ENCODE assay signal across 24 mouse cellular contexts in genomic region chr7:91849364-91849763, GRCm38 (mm10).
"Had no signal": no experiment of that assay in that cellular context is flagged by ENCODE, and none has a peak within 500 bp of the region (broad histone marks: within the 10 kb centered on the region; RNA-seq: fewer than 3 reads in every experiment).

No protein-coding gene starts in this region.

- H3K27ac ChIP-seq: gastrocnemius, adult 2 months; heart, adult 2 months; hindbrain, embryonic 10.5 days; hindbrain, embryonic 12.5 days; hindbrain, embryonic 14.5 days; intestine, embryonic 15.5 days; layer of hippocampus, adult 2 months; left cerebral cortex, adult 2 months; limb, embryonic 10.5 days; limb, embryonic 12.5 days had no signal

- H3K4me3 ChIP-seq: gastrocnemius, adult 2 months; heart, adult 2 months; heart, embryonic 12.5 days; hindbrain, embryonic 10.5 days; hindbrain, embryonic 12.5 days; intestine, embryonic 15.5 days; layer of hippocampus, adult 2 months; left cerebral cortex, adult 2 months; limb, embryonic 10.5 days; limb, embryonic 12.5 days had no signal

- H3K9ac ChIP-seq: heart, embryonic 12.5 days; hindbrain, embryonic 12.5 days; hindbrain, embryonic 14.5 days; intestine, embryonic 15.5 days; limb, embryonic 12.5 days had no signal

- H3K9me3 ChIP-seq: heart, embryonic 12.5 days; hindbrain, embryonic 10.5 days; hindbrain, embryonic 12.5 days; intestine, embryonic 15.5 days; limb, embryonic 10.5 days; limb, embryonic 12.5 days had no signal

- ATAC-seq: hindbrain, embryonic 16.5 days; inflammation-experienced regulatory T-cells, adult 6 months; intestine, embryonic 15.5 days; intestine, postnatal 0 days had no signal

- H3K27me3 ChIP-seq: heart, embryonic 12.5 days; hindbrain, embryonic 12.5 days; intestine, embryonic 15.5 days; limb, embryonic 12.5 days had no signal

- H3K4me2 ChIP-seq: heart, embryonic 12.5 days; hindbrain, embryonic 12.5 days; hindbrain, embryonic 14.5 days; intestine, embryonic 15.5 days; limb, embryonic 12.5 days had no signal

- H3K4me1 ChIP-seq: heart, embryonic 12.5 days; hindbrain, embryonic 10.5 days; hindbrain, embryonic 12.5 days; intestine, embryonic 15.5 days; limb, embryonic 10.5 days; limb, embryonic 12.5 days had no signal

- H3K36me3 ChIP-seq: heart, embryonic 12.5 days; hindbrain, embryonic 10.5 days; hindbrain, embryonic 12.5 days; intestine, embryonic 15.5 days; limb, embryonic 10.5 days; limb, embryonic 12.5 days had no signal

- DNase-seq: gastrocnemius, adult 2 months; gastrocnemius, postnatal 10 days; gastrocnemius, postnatal 25 days; heart, adult 2 months; heart, postnatal 10 days; heart, postnatal 4 days; kidney, adult 18-20 months; kidney, adult 8-10 months; kidney, postnatal 10 days; kidney, postnatal 25 days; kidney, postnatal 4 days; liver had no signal
